Mouse (Mus musculus): ENCODE results near the gene Piwil4. TPM values are rescaled to one million over a fixed set of nuclear protein-coding genes. Genes with fewer than 3 reads are reported as not detected.
A peak's percentile ranks its signal among the peaks of the same experiment; 100 is the strongest.

Piwil4 gene
- total RNA-seq (2022): not detected

DNA sequence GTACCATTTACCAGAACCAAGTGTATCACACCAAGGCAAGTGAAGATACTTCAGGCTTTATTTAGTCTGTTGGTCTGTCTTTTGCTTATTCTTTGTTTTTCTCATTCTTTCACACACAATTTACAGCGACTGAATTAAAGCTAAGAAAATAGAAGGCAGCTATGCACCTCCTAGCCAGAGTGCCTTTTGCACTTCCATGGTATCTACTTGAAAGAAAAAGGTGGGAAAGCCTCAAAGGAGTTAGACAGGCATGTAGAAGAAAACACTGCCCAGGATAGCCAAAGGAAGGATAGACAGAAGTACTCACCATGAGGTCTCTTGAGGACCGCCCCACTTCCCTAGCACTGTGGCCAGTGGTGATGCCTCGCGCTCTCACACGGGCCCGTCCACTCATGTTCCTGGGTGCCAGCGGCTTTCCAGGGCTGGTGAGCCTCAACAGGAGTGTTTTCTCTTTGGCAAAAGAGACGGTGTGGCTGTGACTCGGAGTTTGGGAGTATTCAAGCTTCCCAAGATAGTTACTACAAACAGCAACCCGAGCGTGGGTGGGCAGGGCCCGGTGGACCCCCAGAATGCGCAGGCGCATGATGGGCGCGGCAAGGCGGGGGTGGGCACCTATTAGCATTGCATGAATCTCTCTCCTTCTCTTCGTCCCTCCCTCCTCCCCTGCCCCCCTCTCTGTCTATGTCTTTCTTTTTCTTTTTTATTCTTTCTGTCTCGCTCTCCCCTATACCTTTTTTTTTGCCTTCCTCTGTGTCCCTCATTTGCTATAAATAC is at the start of gene Piwil4:
Gene Piwil4, minus strand, starts transcription at position 583 of the 774 bp plus-strand sequence.
- no peak for DNase-seq (ENCODE audit: low spot score)

GRCm38 (mm10) chr9:14787356-14787755 is 46.8 kb upstream of the Piwil4 start:
- no peak for DNase-seq (ENCODE audit: low spot score)

- peak; percentile 97 for DNase-seq (ENCODE audit: low spot score)
Measured at GRCm38 (mm10) chr9:14784039-14785002, 43.8 kb upstream of the Piwil4 start, which contains the start of the genes Mre11a and Ankrd49. TSS of gene Mre11a (plus strand) at chr9:14784654. TSS of gene Ankrd49 (minus strand) at chr9:14784856.

DNA sequence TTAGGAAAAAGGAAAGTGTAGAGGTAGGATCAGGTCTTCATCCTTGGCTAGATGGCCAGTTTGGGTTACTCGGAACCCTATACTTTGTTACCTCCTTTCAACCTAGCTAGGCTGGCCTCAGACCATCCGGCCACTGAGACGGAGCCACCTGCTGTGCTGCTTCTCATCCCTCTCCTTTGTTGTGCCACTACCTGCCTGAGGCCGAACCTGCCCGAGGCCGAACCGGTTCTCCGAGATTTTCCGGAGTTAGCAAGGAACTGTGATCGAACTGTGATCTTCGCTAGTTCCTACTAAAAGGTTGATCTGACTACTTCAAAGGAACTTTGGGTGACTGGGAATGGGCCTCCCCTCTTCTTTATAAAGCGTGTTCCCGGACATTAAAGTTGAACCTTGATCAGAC is 37.8 kb upstream of the Piwil4 start:
- no peak for DNase-seq (ENCODE audit: low spot score)

DNA sequence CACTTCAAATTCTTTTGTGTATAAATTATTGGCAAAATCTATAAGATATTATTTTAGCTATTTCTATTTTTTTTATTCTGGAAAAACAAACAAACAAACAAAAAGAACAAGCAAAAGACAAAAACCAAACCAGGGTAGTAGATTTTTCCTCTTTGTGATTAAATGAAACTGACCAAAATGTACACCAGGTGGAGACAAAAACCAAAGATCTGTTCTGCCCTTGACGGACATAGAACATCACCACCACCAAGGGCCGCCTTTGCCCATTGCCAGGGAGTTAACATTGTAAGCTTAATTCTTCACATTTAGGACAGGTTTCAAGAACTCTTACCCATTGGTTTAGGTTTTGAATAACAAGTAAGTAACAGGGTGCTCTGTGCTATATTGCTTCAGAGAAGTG is 33.3 kb upstream of the Piwil4 start:
- DNase-seq (ENCODE audit: low spot score): no peak

DNA sequence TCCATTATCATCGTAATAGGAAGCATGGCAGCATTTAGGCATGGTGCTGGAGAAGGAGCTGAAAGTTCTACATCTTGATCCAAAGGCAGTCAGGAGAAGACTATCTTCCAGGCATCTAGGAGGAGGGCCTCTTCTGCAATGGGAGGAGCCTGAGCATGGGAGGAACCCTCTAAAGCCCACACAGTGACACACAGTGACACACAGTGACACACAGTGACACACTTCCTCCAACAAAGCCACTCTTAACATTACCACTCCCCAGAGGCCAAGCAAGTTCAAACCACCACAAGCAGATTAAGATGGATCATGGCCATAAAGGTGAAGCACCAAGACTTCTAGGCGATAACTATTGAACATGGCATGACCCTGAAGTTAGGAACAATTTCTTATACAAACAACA is 31.5 kb upstream of the Piwil4 start:
- no peak for DNase-seq (ENCODE audit: low spot score)

- no peak for DNase-seq (ENCODE audit: low spot score)
Measured at GRCm38 (mm10) chr9:14770803-14771471, 30.4 kb upstream of the Piwil4 start, which contains the start of gene 1700012B09Rik. TSS of gene 1700012B09Rik (minus strand) at chr9:14771030.

DNA sequence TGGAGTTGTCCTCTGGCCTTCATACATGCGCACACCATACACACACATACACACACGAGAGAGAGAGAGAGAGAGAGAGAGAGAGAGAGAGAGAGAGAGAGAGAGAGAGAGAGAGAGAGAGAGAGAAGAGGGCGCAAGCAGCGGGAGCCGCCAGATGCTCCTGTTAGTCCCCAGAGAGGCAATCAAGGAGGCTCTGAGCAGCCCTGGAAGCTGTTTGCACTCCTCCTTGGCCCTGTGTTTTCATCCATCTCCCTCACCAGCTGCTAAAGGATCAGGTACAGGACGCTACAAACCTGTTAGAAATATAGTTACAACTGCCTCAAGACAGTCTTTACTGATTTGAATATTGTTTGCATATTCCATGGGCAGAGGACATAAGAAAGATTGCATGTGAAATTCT is 29.3 kb upstream of the Piwil4 start:
- no peak for DNase-seq (ENCODE audit: low spot score)

- DNase-seq (ENCODE audit: low spot score): peak; percentile 18
Measured at GRCm38 (mm10) chr9:14764765-14765164, 24.2 kb upstream of the Piwil4 start.

DNA sequence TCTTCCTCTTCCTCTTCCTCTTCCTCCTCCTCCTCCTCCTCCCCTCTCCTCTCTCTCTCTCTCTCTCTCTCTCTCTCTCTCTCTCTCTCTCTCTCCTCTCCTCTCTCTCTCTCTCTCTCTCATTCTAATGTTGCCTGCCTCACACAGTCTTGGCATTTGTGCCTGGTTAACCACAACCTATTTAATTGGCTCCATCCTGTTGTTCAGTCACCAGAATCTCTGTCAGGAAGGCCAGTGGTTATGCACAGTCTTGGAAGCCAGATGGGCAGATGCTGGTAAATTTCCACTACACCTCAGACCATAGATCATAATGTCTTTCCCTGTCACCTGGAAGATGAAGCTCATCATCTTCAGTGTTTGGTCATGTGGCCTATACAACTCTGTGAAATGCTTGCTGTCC is 18.7 kb upstream of the Piwil4 start:
- DNase-seq (ENCODE audit: low spot score): no peak

- no peak for DNase-seq (ENCODE audit: low spot score)
Measured at GRCm38 (mm10) chr9:14758590-14758989, 18.1 kb upstream of the Piwil4 start.

GRCm38 (mm10) chr9:14754469-14754868 is 13.9 kb upstream of the Piwil4 start:
- DNase-seq (ENCODE audit: low spot score): no peak

DNA sequence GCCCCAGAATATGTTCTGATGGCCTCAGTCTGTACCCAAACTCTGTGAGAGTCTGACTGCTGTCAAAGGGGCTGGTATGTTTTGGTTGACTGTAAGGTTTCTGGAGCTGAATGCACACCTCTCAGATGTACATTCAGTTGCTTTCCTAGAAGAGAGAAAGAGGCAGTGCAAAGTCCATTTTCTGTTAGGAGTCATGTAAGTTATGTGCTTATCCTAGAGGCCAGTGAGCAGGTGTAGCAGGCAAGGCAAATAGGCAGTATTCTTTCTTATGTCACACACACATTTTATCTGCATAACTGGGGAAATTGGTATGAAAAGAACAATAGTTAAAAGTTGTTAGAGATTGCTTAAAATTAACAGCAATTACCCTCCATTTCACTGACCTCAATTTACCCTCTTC is 13.4 kb upstream of the Piwil4 start:
- no peak for DNase-seq (ENCODE audit: low spot score)

DNA sequence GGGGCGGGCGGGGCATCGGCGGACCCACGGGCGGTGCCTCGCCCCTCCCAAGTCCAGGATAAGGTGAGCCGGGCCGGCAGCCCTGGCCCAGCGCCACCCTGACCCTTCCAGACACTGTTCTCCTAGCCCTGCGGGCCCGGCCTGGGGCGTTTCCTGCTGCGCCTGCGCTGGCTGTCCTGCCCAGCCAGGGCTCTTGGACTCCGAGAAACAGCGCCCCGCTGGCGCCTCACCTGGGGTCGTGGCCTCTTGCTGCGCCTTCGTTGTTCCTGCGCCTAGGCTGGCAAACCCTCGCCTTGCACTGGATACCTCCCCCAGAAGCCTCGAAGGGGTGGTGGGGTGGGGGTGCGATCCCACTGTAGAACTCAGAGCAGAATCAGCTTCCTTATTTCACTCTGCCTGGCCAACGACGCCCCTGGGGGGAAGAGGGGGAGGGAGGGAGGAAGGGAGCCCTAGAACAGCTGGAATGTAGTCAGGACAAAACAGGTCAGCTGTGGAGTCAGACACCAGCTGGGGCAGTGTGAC is 11.5 kb upstream of the Piwil4 start, which contains the start of gene Fut4:
Gene Fut4, minus strand, starts transcription at position 393 of the 522 bp plus-strand sequence.
- DNase-seq (ENCODE audit: low spot score): peak; percentile 23

- no peak for DNase-seq (ENCODE audit: low spot score)
Measured at GRCm38 (mm10) chr9:14751503-14752000, 11.0 kb upstream of the Piwil4 start.

DNA sequence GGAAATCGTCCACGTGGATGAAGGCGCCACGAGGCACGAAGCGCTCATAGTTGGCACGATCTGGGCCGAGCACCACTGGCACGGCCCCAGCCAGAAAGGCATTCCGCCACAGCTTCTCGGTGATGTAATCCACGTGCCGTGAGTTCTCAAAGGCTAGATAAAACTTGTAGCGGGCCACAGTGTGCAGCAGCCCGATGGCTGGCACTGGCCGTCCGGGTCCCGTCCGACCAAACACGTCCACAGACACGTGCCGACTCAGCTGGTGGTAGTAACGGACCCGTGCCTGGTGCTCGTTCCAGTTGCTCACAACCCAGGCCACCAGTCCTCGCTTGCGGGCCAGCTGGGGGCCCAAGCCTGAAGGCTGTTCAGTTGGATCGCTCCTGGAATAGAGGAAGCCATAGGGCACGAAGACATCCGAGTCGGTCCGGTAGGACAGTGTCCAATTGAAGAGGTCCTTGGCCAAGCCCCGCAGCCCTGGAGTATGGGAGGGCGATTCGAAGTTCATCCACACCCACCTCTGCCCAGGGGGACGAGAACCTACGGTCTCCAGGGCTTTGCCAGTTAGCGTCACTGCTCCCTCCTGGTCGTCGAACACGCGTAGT is 10.5 kb upstream of the Piwil4 start:
- no peak for DNase-seq (ENCODE audit: low spot score)

DNA sequence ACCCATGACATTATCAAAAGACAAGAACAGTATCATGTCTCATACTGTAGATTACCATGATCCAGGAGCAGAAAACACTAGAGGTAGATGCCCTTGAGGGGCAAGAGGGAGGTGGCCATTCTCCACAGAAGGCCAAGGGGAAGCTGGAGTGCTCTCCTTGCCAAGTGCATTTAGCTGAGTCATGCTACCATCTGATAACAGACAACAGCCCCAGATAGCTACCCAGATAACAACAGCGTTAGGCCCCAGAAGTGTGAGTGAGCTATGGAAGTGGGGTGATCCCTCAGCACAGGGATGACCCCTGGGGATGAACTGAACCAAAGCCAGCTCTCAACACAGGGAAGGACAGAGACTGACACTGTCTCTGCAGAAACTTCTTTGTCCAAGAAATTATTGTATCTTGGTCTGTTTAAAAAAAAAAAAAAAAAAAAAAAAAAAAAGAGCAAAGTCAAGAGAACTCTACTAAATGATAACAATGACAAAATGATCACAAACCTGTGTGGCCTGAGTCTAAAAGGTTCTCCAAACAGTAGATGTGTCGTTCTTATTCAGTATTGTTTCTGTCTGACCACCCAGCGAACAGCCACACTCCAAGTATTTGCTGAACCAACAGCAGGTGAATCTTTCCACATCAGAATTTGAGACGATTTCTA is 909 bp downstream of the Piwil4 start:
- DNase-seq (ENCODE audit: low spot score): no peak

DNA sequence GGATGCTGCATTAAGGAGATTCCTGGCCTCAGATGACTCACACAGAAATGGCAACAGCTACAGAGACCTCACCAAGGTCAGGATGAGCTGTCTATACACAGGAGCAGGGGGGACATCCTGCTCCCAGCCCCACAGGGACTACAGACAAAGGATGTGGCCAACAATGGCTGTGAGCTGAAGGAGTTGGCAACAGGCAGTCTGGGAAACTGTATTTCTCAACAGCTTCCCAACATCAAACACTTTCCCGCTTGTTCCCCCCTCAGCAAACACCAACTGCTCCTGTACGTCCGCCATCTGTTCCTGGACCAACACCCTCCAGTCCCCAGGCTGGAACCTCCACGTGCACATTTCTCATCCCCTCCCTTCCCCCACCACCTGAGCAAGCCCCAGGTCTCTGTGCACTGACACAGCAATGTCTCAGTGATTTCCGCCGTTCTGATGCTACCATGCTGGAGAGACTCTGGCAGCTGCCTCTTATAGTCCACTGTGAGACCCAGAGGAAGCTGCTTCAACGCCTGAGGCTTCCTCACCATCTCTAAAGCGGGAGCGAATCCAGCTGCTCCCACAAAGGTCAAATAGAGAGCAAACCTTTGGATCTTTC is 9.5 kb downstream of the Piwil4 start:
- peak; percentile 14 for DNase-seq (ENCODE audit: low spot score)

DNA sequence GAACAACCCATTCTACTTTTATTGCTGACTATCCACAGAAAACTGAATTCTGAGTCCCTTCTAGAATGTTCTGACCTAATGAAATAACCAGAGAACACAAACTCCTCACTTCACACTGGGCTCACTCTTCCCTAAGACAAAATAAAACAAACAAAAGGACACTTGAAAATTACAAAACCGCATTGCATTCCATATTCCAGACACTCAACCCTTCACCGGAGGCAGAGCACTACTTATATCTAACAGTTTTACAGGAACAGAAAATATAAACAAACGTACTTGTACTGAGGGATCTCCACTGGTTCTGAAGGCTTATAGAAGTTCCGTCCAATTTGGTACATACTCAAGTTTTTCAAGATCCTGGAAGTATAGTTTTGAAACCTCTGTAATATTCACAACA is 12.2 kb downstream of the Piwil4 start:
- DNase-seq (ENCODE audit: low spot score): no peak

DNA sequence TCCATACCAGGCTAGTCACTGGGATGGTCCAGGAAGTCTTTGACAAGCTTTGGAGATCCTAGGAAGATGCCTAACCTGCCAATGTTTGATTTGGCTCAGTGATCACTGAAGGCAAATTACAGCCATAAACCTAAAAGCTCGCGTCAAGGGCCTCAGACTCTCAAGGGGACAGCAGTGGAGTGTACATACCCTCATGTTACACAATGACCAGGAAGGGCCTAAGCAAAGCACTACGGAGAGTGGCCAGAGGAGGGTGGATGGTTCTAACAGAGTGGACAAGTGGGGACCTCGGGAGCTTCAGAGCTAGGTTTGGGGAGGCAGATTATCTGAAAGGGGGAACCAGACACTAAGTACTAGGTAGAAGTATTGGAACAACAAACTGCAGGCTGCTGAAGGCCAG is 13.9 kb downstream of the Piwil4 start:
- no peak for DNase-seq (ENCODE audit: low spot score)
